7 mouse cellular contexts compared by ENCODE assay signal in the genomic region with DNA sequence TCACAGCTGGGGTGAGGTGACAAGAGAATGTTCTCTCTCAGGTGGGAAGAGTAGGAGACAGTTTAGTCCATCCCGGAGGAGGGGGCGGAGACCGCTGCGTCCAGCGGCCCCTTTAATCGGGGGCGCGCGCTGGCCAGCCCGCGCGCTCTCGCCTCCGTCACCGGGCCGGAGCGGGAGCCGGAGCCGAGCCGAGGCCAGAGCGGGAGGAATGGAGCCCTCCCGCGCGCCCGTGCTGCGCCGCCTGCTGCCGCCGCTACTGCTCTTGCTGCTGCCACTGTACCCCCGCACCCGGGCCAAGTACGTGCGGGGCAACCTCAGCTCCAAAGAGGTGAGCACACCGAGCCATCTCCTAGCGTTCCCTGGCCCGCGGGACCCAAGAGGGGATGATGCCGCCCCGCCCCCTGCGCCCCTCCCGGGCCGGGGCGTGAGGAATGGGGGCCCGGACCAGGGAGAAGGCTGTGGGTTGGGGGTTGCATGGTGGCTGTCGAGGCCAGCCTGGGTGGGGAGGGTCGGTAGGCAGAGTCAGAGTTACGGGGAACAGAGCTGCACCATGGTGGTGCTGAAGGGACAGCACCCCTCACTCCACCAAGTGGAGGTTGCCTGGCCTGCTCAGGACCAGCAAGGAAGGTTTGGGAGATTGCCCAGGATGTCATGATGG. TPM values are rescaled to one million over a fixed set of nuclear protein-coding genes. Genes with fewer than 3 reads are reported as not detected.
DNase-seq lines count a peak whose midpoint lies in the region; ATAC-seq and TF ChIP-seq lines count a peak whose summit lies in the region.

A gene (plus strand): TSS at position 151 of the 658 bp plus-strand sequence.

- TF ChIP-seq CTCF in testis, adult 2 months (IDR thresholded peaks at IDR 0.05; ENCODE audit: control insufficient read depth, insufficient read depth, insufficient replicate concordance, low read depth, low read length): no peak
- TF ChIP-seq CTCF in cerebellum, adult 2 months (IDR thresholded peaks at IDR 0.05; ENCODE audit: borderline replicate concordance, insufficient read depth, low read depth, low read length): no peak
- TF ChIP-seq CTCF in lung, postnatal 0 days (IDR thresholded peaks at IDR 0.05): peak; percentile 21; the same call in 1 of the 2 replicates

- peak within 1 kb of the TSS; percentile 72 for H3K4me2 ChIP-seq in lung, postnatal 0 days (replicated peaks; ENCODE audit: low read depth, low read length)

- TF ChIP-seq POLR2A in testis, adult 2 months (IDR thresholded peaks at IDR 0.05; ENCODE audit: control insufficient read depth, low read depth, low read length): no peak
- peak; percentile 63 for TF ChIP-seq POLR2A in cerebellum, adult 2 months (IDR thresholded peaks at IDR 0.05; ENCODE audit: borderline replicate concordance, insufficient read depth, low read length)

- peak within 1 kb of the TSS; percentile 78 for H3K4me3 ChIP-seq in testis, adult 2 months (ENCODE audit: control insufficient read depth, low read depth, low read length)
- peak within 1 kb of the TSS; percentile 89 for H3K4me3 ChIP-seq in cerebellum, adult 2 months (replicated peaks; ENCODE audit: insufficient read depth, low read depth, low read length)
- peak within 1 kb of the TSS; percentile 38 for H3K4me3 ChIP-seq in lung, postnatal 0 days (ENCODE audit: low read depth, low read length)

- H3K9ac ChIP-seq in lung, postnatal 0 days (replicated peaks; ENCODE audit: low read depth): no peak within 1 kb of the TSS

- TF ChIP-seq EP300 in lung, postnatal 0 days (IDR thresholded peaks at IDR 0.05): no peak

- peak; percentile 94 for ATAC-seq in granulocyte monocyte progenitor cell, adult 5-6 weeks (replicated peaks; ENCODE audit: poor library complexity, severe bottlenecking)
- peak; percentile 82 for ATAC-seq in lung, postnatal 0 days

- peaks cover 14% of the 10 kb centered on the region for H3K4me1 ChIP-seq in testis, adult 2 months (ENCODE audit: control insufficient read depth, insufficient read depth, low read length)
- H3K4me1 ChIP-seq in cerebellum, adult 2 months (ENCODE audit: control insufficient read depth, insufficient read depth, low read length): peaks cover 18% of the 10 kb centered on the region
- H3K4me1 ChIP-seq in lung, postnatal 0 days (ENCODE audit: insufficient read depth, low read depth, low read length): no peaks in the 10 kb centered on the region

- no peak for DNase-seq in testis, postnatal 14 days (ENCODE audit: low spot score)
- DNase-seq in cerebellum, adult 2 months: peak; percentile 79 to 80
- peak; percentile 62 for DNase-seq in kidney, postnatal 14 days
- DNase-seq in lung, postnatal 0 days (ENCODE audit: low spot score): peak; percentile 70
- peak; percentile 61 for DNase-seq in right cerebral cortex, postnatal 25 days

- no peaks in the 10 kb centered on the region for H3K27me3 ChIP-seq in testis, adult 2 months (ENCODE audit: control insufficient read depth, insufficient read depth, low read length)
- no peaks in the 10 kb centered on the region for H3K27me3 ChIP-seq in cerebellum, adult 2 months (ENCODE audit: control insufficient read depth, insufficient read depth, low read length)
- peaks cover 3% of the 10 kb centered on the region; the same call in 1 of the 2 replicates for H3K27me3 ChIP-seq in lung, postnatal 0 days (replicated peaks; ENCODE audit: insufficient read depth, low read length)

- WGBS in cerebellum, adult 2 months: under 1% methylated on average over 46 of the region's 47 CpGs
- WGBS in lung, postnatal 0 days: 1% methylated on average over 22 of the region's 47 CpGs

- H3K36me3 ChIP-seq in testis, adult 2 months (ENCODE audit: control insufficient read depth, insufficient read depth, low read length): peaks cover 4% of the 10 kb centered on the region; the same call in 1 of the 2 replicates
- H3K36me3 ChIP-seq in lung, postnatal 0 days (ENCODE audit: insufficient read depth, low read length): no peaks in the 10 kb centered on the region

- peak within 1 kb of the TSS; percentile 54 for H3K27ac ChIP-seq in testis, adult 2 months (ENCODE audit: control insufficient read depth, insufficient read depth, low read depth, low read length)
- H3K27ac ChIP-seq in cerebellum, adult 2 months (ENCODE audit: insufficient read depth, low read length): peak within 1 kb of the TSS; percentile 82
- H3K27ac ChIP-seq in lung, postnatal 0 days (ENCODE audit: low read length): no peak within 1 kb of the TSS

- no peaks in the 10 kb centered on the region for H3K9me3 ChIP-seq in lung, postnatal 0 days (ENCODE audit: low read length)

RNA-seq across cellular contexts. Expression of the gene that starts here (rescaled TPM):
- polyA plus RNA-seq in testis, adult 2 months (2012; rRNA removed): 1.3 TPM in 2 replicates
- polyA plus RNA-seq in cerebellum, adult 2 months (2012; rRNA removed): 226 and 246 TPM in 2 replicates
- total RNA-seq in granulocyte monocyte progenitor cell, adult 5-6 weeks (2014; fragmentation: Nextera tagmentation): not detected in 2 replicates
- not detected in 2 replicates for total RNA-seq in granulocyte monocyte progenitor cell, adult 5-6 weeks (2017)
- polyA plus RNA-seq in lung, postnatal 0 days (2015; fragmentation: Nextera tagmentation; extraction: Ambion mirVana): 0.08 TPM in 1 of 2 replicates, not detected in the other

Comparison
In these comparisons a context has a peak if more than half of its experiments do, and no peak if none do; other contexts are left out.
1. RNA of the gene that starts here (polyA plus RNA-seq): 226 to 246 TPM in cerebellum, adult 2 months; 1.3 TPM in testis, adult 2 months and 0.08 TPM in lung, postnatal 0 days; every median in the first group is over 10 times any median in the second.
2. Peak in ATAC-seq in granulocyte monocyte progenitor cell, adult 5-6 weeks; RNA of the gene not detected or under 1 TPM.
3. Peak in DNase-seq, ATAC-seq, H3K4me3 ChIP-seq and H3K4me2 ChIP-seq in lung, postnatal 0 days; RNA of the gene not detected or under 1 TPM.
4. H3K4me3 ChIP-seq: peak in every context shown above with its lines; median percentile 89 in cerebellum, adult 2 months; 78 in testis, adult 2 months; 38 in lung, postnatal 0 days.